Mouse (Mus musculus): ENCODE results near the gene Olfr1180.
"Not testable (repeated sequence)": the region's sequence is repeated elsewhere in the genome, so short reads cannot be mapped to it uniquely, and the experiment has no call there.

Olfr1180 gene

GRCm38 (mm10) chr2:88419051-88419450 is at the start of gene Olfr1180:
Gene Olfr1180, minus strand, starts transcription at chr2:88419151.
- no peak for DNase-seq (ENCODE audit: low spot score)

- DNase-seq (ENCODE audit: low spot score), result not testable (repeated sequence)
Measured at GRCm38 (mm10) chr2:88454567-88454966, 35.6 kb upstream of the Olfr1180 start, which contains the start of gene Olfr1183. Gene Olfr1183, plus strand, starts transcription at chr2:88454867.

GRCm38 (mm10) chr2:88449031-88449430 is 30.1 kb upstream of the Olfr1180 start, which contains the start of gene Gm13757:
Gene Gm13757, minus strand, starts transcription at chr2:88449131.
- DNase-seq (ENCODE audit: low spot score), result no peak

GRCm38 (mm10) chr2:88426071-88426470 is 7.1 kb upstream of the Olfr1180 start, which contains the start of gene Olfr1181:
Gene Olfr1181, minus strand, starts transcription at chr2:88426171.
- no peak for DNase-seq (ENCODE audit: low spot score)

- DNase-seq (ENCODE audit: low spot score), result no peak
Measured at GRCm38 (mm10) chr2:88406353-88406752, 12.6 kb downstream of the Olfr1180 start, which contains the start of gene Olfr1179. Gene Olfr1179, minus strand, starts transcription at chr2:88406453.

GRCm38 (mm10) chr2:88386762-88387161 is 32.2 kb downstream of the Olfr1180 start, which contains the start of gene Olfr1178:
Gene Olfr1178, plus strand, starts transcription at chr2:88387062.
- DNase-seq (ENCODE audit: low spot score), result no peak

All from yolk sac, embryonic 10.5 days (tissue).